Mouse (Mus musculus) spleen, adult 2 months (tissue): ENCODE data around the gene Sowahb. TPM values are rescaled to one million over a fixed set of nuclear protein-coding genes. Genes with fewer than 3 reads are reported as not detected.

ENCODE experiments used
- DNase-seq, 2 experiments: peaks; one replicate each; pipeline versions ENCODE4 v3.0.0 to v3.0.0-alpha.2; 2012 to 2021; ENCODE audit warnings: low spot score in 2 of 2, low read depth in 1 of 2
- H3K27ac ChIP-seq: fragments of 200-500 bp; 2 replicates; pipeline ENCODE4 v1.5.1; 2012; ENCODE audit warnings: low read length, inconsistent platforms; ENCODE audit not compliant: insufficient read depth
- H3K27me3 ChIP-seq: fragments of 200-500 bp; 2 replicates; pipeline ENCODE4 v1.6.1; 2012; ENCODE audit warnings: mild to moderate bottlenecking, moderate library complexity, low read length, inconsistent platforms; ENCODE audit not compliant: control insufficient read depth, insufficient read depth
- H3K36me3 ChIP-seq: fragments of 200-500 bp; 2 replicates; pipeline ENCODE4 v1.6.1; 2012; ENCODE audit warnings: mild to moderate bottlenecking, low read length, inconsistent platforms; ENCODE audit not compliant: control insufficient read depth, insufficient read depth
- H3K4me1 ChIP-seq: fragments of 200-500 bp; 2 replicates; pipeline ENCODE4 v1.6.1; 2011; ENCODE audit warnings: inconsistent platforms; ENCODE audit not compliant: control insufficient read depth, insufficient read depth, insufficient read length
- H3K4me3 ChIP-seq: fragments of 200-500 bp; 2 replicates; pipeline ENCODE4 v1.5.1; 2011; ENCODE audit warnings: mild to moderate bottlenecking, inconsistent platforms; ENCODE audit not compliant: insufficient read depth, insufficient read length; ENCODE audit errors: extremely low read depth
- CTCF ChIP-seq: fragments of 200-500 bp; IDR thresholded peaks from 2 replicates; pipeline ENCODE4 v1.5.1; 2011; ENCODE audit warnings: mild to moderate bottlenecking, inconsistent platforms; ENCODE audit not compliant: insufficient read depth, insufficient read length, insufficient replicate concordance; ENCODE audit errors: extremely low read depth
- POLR2A ChIP-seq: fragments of 200-500 bp; IDR thresholded peaks from 2 replicates; pipeline ENCODE4 v1.6.1; 2011; ENCODE audit warnings: low read depth, low read length, inconsistent platforms
- WGBS: fragments of 180-500 bp; shearing (Covaris S2); methylation state at CpG from one replicate; pipeline ENCODE4 v1.1.7; 2018; 5-methylcytosine and 5-hydroxymethylcytosine counted together
- polyA plus RNA-seq: library from polyadenylated mRNA; depleted of rRNA; stranded (reverse); fragments of >200 nt; gene quantifications from 2 replicates; pipeline ENCODE4 v1.2.3, GENCODE M21; 2012

Gene Sowahb
- polyA plus RNA-seq, 1 experiment: not detected

DNA sequence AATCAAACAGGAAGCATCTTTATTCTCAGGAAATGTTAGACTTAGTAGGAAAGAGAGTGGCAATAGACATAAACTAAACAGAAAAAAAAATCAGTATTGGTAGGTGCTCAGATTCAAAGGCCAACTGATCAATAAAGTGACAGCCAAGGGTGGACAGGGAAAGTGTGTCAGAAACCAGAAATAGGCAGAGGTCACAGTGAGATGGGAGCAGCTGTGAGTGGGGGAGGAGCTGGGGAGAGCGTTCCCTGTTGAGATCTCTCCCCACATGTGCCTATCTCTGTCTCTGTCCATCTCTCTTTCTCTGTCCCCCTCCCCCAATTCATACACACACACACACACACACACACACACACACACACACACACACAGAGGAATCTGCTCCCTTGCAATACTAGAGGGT, 5.1 kb upstream of the Sowahb start:
- no peak overlapping the region for H3K4me3 ChIP-seq
- no peak for DNase-seq
- TF ChIP-seq CTCF (no peak), POLR2A (no peak)
- H3K27ac ChIP-seq: no peak overlapping the region
- no peaks in the 10 kb centered on the region for H3K36me3 ChIP-seq
- H3K4me1 ChIP-seq: no peaks in the 10 kb centered on the region
- 67% methylated on average over 1 of the region's 1 CpGs for WGBS
- peaks cover 6% of the 10 kb centered on the region for H3K27me3 ChIP-seq

DNA sequence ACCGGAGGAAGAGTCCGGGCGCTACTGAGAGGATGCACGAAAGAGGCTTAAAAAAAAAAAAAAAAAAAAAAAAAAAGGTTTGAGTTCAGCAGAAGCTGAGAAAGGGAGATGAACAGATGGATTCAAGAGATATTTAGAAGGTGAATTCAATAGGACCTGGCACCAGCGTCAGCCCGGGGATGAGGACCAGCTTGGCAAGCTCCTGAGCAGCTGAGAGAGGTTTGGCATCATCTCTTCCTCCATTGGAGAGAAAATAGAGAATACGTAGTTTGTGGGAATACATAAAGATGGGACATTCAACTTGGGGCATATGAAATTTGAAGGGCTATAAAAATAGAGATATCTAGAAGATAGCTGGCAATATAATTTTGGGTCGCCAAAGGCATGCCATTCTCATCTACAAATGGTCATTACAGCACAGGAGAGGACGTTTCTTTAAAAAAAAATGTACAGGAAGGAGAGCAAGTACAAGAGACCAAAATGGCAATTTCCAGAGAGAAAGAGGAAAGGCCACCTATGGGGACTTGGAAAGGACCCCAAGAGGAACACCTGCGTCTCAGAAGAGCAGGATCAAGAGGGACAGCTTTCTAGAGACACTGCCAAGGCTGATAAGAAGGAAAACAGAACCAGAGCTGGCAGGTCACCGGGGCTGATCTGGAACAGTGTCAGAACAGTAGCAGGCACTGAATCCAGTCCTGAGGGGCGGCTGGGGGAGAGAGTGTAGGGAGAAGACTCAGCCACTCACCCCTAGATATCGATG, 3.8 kb upstream of the Sowahb start:
- 67% methylated on average over 13 of the region's 13 CpGs for WGBS
- DNase-seq: no peak
- TF ChIP-seq POLR2A (no peak), CTCF (no peak)
- no peak overlapping the region for H3K4me3 ChIP-seq
- no peak overlapping the region for H3K27ac ChIP-seq
- H3K4me1 ChIP-seq: peaks cover 5% of the 10 kb centered on the region; the same call in 1 of the 2 replicates
- H3K36me3 ChIP-seq: no peaks in the 10 kb centered on the region
- peaks cover 17% of the 10 kb centered on the region for H3K27me3 ChIP-seq

DNA sequence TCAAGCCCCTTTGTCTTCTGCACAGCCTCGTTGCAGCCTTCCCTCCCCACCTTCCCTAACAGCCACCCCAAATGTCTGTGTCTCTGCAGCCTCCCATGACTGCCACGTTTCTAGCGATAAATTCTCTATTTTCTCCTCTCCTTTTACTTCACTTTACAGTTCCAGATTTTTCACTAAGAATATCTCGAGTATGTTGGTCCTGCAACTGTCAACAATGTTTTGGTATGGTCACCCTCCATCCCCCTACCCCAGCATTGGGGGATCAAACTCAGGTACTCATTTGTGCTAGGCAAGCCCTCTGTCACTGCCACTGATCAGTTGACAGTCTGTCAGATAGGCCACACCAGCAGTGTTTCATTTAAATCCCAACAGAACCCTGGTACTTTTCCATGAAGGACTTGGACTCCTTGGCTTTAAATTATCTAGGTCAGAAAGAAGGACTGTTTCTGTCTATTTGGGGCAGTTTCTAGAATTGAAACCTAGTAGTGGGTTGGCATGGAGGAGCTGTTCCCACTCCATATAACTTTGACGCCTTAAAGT, 1.6 kb upstream of the Sowahb start:
- H3K4me3 ChIP-seq: no peak overlapping the region
- H3K27ac ChIP-seq: no peak overlapping the region
- H3K27me3 ChIP-seq: peaks cover 17% of the 10 kb centered on the region
- no peaks in the 10 kb centered on the region for H3K36me3 ChIP-seq
- DNase-seq: no peak
- TF ChIP-seq CTCF: no peak
- TF ChIP-seq POLR2A: no peak
- 42% methylated on average over 5 of the region's 5 CpGs for WGBS
- peaks cover 5% of the 10 kb centered on the region; the same call in 1 of the 2 replicates for H3K4me1 ChIP-seq

DNA sequence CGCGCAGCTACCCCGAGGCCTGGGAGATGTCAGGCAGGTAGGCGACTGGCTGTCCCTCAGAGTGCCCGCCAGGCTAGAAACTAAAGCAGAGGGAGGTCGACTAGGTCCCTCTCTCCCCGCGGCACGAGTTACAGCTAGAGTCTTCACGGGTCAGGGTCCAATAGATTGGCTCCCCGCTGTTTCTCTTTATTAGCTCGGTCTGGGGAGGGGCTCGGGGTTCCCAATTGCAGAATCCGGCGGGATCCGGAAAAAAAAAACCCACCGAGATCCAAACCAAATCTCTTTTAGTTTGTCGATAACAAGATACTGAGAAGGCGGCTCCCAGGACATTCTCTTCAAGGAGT, 521 bp upstream of the Sowahb start:
- WGBS: 8% methylated on average over 19 of the region's 19 CpGs
- peaks cover 5% of the 10 kb centered on the region; the same call in 1 of the 2 replicates for H3K4me1 ChIP-seq
- no peak for DNase-seq
- no peak overlapping the region for H3K27ac ChIP-seq
- TF ChIP-seq CTCF (no peak), POLR2A (no peak)
- no peaks in the 10 kb centered on the region for H3K36me3 ChIP-seq
- peaks cover 17% of the 10 kb centered on the region for H3K27me3 ChIP-seq
- H3K4me3 ChIP-seq: peak overlapping the region; percentile 10; the same call in 1 of the 2 replicates

DNA sequence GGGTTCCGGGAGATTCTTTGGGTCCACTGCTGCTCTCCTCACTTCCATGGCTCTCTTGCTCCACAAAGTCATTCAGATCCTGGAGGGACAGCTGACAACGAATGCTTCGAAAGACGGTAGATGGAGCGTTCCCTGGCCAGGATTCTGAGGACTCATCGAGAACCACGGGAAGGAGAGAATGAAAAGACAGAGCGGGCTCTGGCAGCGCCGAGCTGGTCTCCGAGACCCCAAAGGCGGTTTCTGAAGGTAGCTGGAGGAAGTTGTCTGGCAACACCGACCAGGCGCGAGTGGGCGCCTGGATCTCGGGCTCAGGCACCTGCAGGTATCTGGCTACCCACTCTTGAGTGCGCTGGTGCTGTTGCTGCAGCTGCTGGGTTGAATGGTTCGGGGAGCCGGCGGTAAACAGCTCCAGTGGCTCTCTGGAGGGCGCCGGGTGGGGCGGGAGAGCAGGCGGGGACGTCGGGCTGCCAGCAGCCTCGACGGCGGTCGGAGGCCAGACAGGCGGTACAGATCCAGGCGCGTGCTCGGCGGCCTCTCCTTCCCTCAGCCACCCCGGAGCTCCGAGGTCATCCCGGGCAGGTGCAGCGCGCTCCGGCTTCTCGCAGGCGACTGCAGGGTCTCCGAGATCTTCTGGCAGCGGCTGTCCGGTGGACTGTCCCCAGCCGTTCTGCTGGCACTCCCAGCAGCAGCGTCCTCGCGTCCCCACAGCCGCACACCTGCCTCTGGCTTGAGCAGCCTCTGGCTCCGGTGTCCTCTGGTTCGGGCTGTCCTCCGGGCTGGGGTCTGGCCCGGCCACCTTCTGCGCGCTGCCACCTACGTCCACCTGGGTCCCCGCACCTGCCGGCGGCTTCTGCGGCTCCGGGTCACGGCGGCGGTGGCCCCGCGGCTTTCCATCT, 886 bp downstream of the Sowahb start:
- TF ChIP-seq POLR2A: no peak
- no peak for TF ChIP-seq CTCF
- H3K4me1 ChIP-seq: peaks cover 5% of the 10 kb centered on the region; the same call in 1 of the 2 replicates
- DNase-seq: no peak
- peaks cover 17% of the 10 kb centered on the region for H3K27me3 ChIP-seq
- 7% methylated on average over 69 of the region's 69 CpGs for WGBS
- peak overlapping the region; percentile 10; the same call in 1 of the 2 replicates for H3K4me3 ChIP-seq
- no peak overlapping the region for H3K27ac ChIP-seq
- H3K36me3 ChIP-seq: no peaks in the 10 kb centered on the region

GRCm38 (mm10) chr5:93042831-93043687, 1.8 kb downstream of the Sowahb start:
- WGBS: 45% methylated on average over 18 of the region's 18 CpGs
- H3K4me1 ChIP-seq: peaks cover 5% of the 10 kb centered on the region; the same call in 1 of the 2 replicates
- H3K4me3 ChIP-seq: no peak overlapping the region
- peaks cover 17% of the 10 kb centered on the region for H3K27me3 ChIP-seq
- no peak overlapping the region for H3K27ac ChIP-seq
- H3K36me3 ChIP-seq: no peaks in the 10 kb centered on the region
- no peak for DNase-seq
- no peak for TF ChIP-seq CTCF
- TF ChIP-seq POLR2A: no peak
